Mouse (Mus musculus): ENCODE results near the gene Lrrc7. TPM values are rescaled to one million over a fixed set of nuclear protein-coding genes. Genes with fewer than 3 reads are reported as not detected.
A peak's percentile ranks its signal among the peaks of the same experiment; 100 is the strongest.

Lrrc7 gene
- polyA plus RNA-seq, 1 experiment from 2014 or later: 0.13 TPM

DNA sequence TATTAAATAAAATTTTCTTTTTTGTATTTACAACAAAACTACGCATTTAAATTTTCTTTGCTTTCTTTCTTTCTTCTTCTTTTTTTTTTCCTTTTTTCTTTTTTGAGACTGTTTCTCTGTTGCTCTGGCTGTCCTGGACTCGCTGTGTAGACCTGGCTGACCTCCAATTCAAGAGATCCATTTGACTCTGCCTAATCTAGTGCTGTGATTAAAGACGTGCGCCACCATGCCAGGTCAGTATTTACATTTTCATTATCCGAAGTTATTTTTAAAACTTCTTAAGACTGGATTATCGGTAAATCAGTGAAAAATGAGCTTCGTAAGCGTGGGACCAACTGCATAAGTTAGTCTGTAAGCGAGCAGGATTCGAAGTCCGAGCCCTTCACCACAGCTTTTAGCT, 526.2 kb downstream of the Lrrc7 start:
- 1% methylated on average over 11 of the region's 11 CpGs for WGBS (ENCODE audit: insufficient replicate concordance)
- H3K9ac ChIP-seq (ENCODE audit: low read depth, low read length): peak overlapping the region; percentile 96
- ATAC-seq (replicated peaks; ENCODE audit: insufficient number of reproducible peaks, low FRiP score, low TSS enrichment): no peak
- peaks cover 9% of the 10 kb centered on the region; the same call in 1 of the 2 replicates for H3K4me1 ChIP-seq (ENCODE audit: control insufficient read depth, insufficient read depth, low read length)
- H3K27me3 ChIP-seq (ENCODE audit: control insufficient read depth, insufficient read depth, low read length): no peaks in the 10 kb centered on the region
- peak overlapping the region; percentile 81 for H3K4me2 ChIP-seq
- H3K27ac ChIP-seq (ENCODE audit: low read depth, low read length): peak overlapping the region; percentile 88
- no peaks in the 10 kb centered on the region for H3K9me3 ChIP-seq (replicated peaks; ENCODE audit: control insufficient read depth, low read length)
- no peaks in the 10 kb centered on the region for H3K36me3 ChIP-seq (ENCODE audit: control insufficient read depth, insufficient read depth, low read length)
- H3K4me3 ChIP-seq (ENCODE audit: low read depth, low read length): peak overlapping the region; percentile 85
